Mouse (Mus musculus) right cerebral cortex, postnatal 14 days (tissue): Measurements from ENCODE around the gene Trpc6.

Experiments used
- DNase-seq: peaks from one replicate; pipeline ENCODE4 v3.0.0; 2022

Gene Trpc6

DNA sequence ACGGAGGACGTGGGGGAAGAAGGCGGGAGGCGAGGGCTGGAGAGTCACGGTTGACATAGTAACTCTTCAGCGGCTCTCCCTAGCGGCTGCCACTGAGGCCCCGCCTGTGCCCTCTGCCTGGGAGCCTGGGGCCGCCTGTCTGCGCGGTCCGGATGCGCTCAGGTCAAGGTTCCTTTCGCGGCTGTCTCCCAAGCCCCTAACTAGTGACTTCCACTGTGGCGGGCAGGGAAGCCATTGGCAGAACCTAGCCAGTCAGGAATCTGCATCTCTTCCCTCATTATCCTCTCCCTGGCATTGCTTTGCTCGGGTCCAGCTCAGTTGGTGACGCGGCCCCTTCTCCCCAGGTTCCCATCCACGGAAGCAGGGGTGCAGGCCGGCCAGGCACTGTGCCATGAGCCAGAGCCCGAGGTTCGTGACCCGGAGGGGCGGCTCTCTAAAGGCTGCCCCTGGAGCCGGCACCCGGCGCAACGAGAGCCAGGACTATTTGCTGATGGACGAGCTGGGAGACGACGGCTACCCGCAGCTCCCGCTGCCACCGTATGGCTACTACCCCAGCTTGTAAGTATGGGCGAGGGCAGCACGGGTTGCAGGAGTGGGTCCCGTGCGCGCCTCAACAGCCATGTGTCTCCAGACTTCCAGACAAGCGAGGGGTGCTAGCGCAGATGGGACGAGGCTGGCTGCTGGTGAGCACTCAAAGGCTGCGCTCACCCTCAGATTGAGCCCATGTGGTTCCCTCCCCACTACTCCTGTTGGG, at the start of gene Trpc6:
Gene Trpc6, plus strand, starts transcription at position 102 of the 754 bp plus-strand sequence.
- peak; percentile 26 for DNase-seq

DNA sequence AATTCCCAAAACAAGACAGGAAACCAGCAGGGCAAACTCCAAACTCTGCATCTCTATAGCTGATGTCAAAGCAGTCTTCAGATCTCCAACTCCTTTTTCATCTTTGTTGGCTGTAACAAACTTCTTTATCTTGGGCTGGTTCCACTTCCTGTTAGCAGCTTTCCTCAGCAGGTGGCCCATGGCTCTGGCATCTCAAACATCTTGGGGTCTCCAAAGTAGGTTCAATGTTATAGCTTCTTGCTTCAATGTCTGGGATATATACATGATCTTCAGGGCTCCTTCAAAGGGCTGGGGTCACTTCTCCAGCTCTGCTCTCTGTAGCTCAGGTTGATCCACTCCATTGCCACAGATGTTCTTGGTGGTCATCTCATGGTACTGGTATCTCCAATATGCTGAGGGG, 23.0 kb upstream of the Trpc6 start:
- no peak for DNase-seq

DNA sequence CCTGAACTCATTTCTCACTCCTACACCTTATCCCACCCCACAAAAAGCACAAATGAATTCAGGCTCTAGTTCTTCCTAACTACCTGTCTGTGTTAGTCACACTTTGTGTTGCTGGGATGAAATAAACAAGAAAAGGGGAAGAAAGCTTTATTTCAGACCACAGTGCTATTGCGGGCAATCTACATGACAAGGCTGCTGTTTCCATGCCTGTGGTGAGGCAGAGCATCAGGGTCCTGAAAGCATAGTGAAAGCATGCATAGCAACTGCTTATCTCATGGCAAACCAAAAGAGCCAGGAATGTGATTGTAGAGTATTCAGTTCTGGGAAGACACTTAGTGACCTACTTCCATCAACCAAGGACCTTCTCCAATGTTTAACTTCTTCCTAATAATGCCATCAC, 10.3 kb upstream of the Trpc6 start:
- DNase-seq, result no peak

DNA sequence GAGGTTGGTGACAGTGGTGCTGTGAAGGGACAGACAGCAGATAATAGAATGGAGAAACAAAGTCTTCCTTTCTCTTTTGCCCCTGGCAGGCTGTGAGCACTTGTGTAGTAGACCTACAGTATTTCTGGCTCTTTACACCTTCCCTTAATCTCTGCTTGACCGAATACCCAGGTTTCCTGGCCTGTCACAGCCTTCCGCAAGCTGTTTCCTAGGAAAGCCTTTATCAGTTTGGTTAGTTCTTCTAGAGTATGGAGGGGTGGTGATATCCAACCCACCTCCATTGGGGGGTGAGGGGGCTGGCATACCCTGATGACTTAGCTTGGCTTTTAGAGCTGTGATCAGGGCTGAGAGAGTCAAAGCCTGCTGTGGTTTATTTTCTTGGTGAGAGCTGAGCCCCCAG, 1.3 kb downstream of the Trpc6 start:
- DNase-seq, result no peak

DNA sequence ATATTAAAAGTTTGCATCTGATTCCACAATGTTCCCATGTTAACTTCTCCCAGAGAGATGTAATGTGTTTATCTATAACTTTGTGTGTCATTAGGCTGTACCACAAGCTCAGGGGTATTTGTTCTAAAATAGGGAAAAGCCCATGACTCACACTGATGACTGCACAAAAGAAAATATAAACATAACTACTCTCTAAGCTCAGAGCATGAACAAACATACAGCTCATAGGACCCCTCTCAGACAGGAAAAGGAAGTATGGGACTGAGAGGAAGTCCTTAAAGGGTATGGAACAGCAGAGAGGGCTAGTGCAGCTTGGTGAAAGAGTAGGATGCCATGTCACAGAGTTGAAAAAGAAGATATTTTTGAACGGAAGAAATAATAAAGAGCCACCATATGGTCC, 14.6 kb downstream of the Trpc6 start:
- no peak for DNase-seq

DNA sequence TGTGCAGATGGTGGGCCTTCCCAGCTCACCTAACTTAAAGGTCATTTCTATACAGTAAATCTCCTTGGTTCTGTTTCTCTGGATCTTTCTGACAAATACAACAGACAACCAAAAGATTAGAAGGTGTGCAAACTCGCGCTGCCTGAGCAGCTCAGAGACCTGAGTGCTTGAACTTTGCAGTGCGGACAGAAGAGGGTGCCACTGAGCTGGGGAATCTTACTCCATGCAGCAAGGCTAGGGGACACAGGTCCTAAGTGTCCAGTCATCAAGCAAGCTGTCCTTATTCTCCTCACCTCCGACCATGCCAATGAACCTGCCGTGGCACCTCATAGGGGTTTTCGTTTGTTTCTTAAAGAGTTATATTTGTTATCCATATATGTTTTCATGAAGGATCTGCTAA, 48.7 kb downstream of the Trpc6 start:
- peak; percentile 11 for DNase-seq

DNA sequence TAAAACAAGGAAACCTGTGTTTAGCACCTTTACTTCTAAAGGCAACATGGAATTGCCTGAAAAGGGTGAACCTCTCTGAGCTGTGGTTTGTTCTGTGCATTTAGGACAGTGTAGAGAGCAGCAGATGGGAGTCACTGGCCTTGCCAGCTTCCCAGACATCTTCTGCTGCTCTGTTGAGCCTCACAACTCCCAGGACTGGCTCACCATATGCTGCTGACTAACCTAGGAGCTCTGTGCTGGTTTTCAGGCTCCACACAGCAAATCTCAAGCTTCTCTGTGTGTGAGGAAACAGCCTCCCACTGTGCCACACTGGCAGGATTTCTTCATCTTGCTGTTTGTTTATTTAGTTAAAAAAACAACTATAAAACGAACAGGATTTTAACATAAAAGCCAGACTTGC, 53.1 kb downstream of the Trpc6 start:
- DNase-seq, result no peak

DNA sequence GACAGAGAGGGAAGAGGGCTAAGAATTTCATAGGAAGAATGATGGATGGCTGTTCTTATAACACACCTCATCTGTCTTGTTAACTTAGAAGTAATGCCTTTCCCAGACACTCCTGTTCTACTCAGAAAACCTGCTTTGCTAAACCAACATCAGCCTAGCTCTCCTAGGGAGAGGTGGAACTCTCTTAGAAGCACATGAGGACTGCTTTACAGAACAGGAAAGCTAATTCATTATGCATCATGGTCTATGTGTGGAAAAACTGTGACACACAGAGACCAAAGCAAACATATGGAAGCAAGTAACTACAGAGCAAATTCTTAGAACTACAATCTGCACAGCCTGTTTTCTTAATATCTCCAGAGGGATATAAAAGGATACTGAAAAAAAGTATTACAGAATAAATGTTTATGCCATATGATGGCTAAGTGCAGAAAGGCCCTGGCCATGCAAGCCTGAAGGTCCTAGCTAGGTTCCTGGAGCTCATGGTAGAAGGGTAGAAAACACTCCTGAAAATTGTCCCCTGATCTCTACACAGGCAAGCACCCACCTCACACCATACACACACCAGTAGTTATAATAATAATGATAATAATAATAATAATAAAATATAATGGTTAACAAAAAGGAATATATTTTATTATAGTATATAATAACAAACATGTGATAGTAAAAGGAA, 63.0 kb downstream of the Trpc6 start:
- DNase-seq, result no peak

DNA sequence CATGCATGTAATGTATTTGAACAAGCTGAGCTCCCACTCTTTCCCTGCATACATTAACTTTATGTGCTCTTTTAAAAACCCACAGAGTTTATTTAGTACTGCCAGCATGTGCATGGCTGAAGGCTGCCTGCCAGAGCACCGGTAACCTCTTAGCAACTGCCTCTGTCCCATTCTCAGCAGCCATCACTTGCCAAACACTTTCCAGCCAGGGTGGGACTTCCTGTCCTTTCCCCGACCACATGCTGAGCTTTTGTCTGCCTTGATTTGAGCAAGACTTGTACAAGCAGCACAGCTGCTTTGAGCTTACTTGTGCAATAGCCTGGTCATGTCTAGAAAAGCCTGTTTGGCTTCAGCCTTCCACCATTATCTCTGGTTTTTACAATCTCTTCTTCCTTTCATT, 90.4 kb downstream of the Trpc6 start:
- DNase-seq, result no peak

DNA sequence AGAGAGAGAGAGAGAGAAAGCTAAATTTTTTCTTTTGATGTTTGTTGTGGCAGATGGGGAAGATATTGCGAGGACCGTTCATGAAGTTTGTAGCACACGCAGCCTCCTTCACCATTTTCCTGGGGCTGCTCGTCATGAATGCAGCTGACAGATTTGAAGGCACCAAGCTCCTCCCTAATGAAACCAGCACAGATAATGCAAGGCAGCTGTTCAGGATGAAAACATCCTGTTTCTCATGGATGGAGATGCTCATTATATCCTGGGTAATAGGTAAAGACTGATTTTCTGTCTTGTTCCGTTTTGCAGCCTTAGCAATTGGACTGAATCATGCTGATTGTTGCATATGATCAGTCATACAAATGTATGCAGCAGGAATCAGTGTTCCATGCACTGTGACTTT, 99.5 kb downstream of the Trpc6 start:
- no peak for DNase-seq

DNA sequence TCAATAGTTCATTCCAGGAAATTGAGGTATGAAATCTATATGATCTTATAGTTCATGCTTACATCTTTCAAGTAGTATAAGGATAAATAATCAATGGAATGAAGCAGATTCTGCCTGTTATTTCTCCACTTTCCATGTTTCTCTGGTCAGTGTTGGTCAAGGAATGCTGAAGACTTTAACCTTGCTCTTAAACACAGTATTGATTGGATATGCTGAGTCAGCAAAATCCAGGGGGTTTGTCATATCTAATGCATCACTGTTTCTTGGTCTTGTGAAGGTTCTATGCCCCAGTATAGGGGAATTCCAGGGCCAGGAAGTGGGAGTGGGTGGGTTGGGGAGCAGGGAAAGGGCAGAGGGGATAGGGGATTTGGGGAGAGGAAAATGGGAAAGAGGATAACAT, 111.4 kb downstream of the Trpc6 start:
- DNase-seq, result no peak

DNA sequence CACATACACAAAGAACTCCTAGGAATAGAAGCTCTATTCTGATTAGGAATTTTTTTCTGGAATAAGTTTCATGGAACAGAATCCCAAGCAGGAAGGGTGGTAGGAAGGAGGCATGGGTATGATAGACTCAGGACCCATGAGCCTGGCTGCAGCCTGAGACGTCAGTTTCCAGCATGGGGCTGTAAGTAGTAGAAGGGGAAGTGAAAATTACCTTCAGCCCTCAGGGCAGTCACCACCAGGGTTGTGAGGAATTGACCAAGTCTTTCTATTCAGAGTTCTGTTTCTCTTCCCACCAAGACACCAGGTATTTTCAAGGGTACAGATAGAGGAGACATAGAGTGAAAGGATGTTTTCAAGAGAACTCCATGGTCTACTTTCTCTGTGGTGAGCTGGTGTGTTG, 129.0 kb downstream of the Trpc6 start:
- no peak for DNase-seq

DNA sequence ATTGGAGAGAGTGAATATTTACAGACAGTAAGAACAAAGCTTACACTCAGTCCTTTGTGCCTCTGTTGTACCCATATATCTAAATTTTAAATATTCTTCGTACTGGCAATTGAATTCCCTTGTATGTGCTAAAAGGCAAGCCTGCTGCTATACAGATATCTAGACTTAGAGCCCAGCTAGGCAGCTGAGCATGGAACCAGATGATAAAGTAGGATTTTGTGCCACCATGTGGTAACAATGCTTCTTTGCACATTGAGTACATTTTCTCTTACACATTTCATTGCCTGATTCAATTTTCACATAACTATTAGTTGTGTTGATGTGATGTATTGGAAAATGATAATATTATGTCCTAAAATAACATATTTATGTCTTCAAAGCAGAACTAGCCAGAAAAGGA, 132.7 kb downstream of the Trpc6 start:
- no peak for DNase-seq

DNA sequence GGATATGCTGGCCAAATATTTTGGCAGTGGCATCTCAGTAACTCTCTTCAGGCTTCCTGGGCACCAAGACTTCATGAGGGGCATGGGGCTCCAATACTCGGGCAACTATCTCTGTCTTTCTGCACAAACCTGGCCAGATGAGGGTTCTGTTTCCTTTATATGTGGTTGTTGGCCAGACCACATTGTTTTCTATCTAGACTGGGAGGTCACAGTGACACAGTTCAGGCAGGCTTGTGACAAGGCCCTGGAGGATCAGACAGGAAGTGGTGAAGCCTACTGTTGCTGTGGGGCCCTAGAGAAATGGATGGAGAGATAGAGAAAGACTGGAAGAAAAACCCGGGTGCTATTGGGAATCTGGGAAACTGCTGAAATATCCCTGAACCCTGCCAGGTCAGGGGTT, 149.2 kb downstream of the Trpc6 start:
- DNase-seq, result no peak

DNA sequence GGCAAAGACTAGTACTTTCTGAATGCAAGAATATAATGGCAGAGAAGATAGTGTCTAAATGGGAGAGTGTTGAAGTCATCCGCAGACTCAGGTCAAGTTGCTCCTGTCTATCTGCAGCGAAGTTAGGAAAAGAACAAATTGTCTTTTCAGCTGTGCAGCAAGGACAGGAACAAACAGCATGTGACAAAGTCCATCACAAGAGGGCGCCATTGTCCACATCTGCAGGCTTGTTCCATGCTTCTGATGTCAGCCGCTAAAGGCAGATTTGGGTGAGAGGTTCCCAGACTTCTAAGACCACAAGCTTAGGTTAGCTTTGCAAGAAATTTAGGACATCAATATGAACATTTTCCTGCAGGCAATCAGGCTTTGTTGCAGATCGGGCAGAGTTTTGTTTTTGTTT, 156.7 kb downstream of the Trpc6 start:
- peak; percentile 86 for DNase-seq

DNA sequence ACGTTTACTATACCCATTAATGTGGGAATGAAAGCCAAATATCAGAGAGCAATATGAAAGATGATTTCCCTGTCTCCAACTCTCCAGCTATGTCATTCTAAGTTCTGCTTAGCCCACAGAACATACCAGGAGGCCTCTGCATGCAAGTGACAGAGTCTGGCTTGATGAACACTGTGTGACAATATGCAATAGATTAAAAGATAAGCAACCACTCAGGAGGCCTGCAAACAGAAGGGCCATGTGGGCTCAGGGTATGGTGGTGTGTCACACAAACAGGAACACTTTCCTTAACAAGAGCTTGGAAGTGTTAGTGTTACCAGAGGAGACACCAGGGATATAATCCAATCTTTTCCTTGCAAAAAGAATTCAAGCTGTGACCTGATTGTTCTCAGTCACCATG, 159.6 kb downstream of the Trpc6 start:
- DNase-seq, result no peak

DNA sequence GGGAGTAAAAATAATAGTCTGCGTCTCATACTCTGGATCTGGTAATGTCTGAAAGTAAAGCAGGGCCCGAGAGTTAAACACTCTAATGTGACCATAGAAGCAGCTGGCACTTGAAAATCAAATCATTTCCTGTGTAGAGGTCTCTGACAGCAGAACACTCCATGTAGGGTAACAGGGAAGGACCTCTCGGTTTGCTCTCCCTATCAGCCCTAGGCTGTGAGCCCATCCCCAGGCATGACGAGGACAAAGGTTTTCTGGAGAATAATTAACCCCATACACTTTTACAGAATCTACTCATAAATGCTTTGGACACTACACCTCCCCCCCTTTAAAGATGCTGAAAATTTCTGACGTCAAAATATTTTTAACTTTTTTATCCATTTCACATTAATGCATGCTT, 160.0 kb downstream of the Trpc6 start:
- no peak for DNase-seq

DNA sequence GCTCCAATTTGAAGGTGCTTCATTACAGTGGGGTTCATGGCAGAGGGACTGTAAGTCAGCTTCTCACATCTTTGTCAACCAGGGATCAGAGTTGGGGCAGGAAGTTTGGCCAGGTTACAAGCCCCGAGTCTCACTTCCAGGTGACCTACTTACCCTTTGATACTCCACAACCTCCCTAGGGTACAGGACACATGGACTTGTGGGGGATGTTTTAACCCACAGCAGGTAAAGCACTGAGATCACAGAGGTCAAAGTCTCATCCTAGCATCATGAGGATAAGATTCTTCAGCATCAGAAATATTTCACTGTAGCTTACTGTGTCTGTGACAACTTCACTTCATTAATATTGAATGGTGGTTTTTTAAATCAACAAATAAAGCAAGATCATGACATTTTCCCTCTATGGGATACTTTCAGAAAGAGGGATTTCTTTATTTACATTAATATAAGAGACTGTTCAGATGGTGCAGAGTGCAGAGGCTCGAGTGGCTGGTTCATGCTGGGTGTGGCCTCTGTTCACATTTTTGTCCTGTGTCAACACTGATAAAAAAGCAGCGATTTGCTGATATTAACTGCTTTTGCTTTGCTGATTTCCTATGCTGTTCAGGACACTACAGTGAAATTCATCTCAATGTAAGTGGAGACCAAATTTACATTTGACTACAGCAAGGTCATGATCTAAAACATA, 166.3 kb downstream of the Trpc6 start:
- no peak for DNase-seq

DNA sequence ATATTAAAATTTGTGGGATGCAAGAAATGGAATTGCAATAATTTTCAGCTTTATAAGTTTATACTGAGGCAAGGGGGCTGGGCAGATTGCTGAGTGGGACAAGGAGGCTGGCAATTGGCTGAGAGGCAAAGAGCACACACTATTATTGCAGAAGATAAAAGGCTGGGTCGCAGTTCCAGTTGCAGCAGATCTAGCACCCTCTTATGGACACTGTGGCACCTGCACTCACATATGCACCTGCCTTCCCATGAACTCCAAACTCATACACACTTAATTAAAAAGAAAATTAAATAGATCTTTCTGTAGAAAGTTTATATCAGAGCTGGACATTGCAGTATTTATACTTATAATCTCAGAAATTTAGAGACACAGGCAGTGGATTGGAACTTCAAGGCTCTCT, 175.1 kb downstream of the Trpc6 start:
- DNase-seq, result no peak

DNA sequence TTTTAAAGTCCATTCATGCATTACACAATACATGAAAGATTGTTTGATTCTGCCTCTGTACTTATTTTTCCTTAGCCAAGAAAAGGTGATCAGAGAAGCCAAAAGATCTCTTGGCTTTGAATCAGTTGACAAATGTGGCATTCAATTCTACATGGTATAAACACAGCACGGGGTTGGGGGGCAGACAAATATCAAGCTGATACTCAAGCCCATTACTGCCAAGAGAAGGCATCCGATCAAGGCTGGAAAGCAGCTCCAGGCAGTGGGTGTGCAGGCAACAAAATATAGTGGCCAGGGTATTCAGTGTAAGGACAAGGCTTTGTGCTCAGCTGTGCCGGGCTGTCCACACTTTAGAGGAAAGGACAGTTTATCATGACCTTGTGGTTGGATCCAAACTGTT, 185.1 kb downstream of the Trpc6 start:
- no peak for DNase-seq
